Mouse (Mus musculus) testis, adult 2 months (tissue): ENCODE measurements around the gene Ankrd61.

Experiments used
- CTCF ChIP-seq: fragments of 200-500 bp; IDR thresholded peaks from 2 replicates; pipeline ENCODE4 v1.5.1; 2012; ENCODE audit warnings: low read depth, mild to moderate bottlenecking, inconsistent platforms, low read length, moderate library complexity; ENCODE audit not compliant: control insufficient read depth, insufficient read depth, insufficient replicate concordance
- POLR2A ChIP-seq: fragments of 200-500 bp; IDR thresholded peaks from 2 replicates; pipeline ENCODE4 v1.6.1; 2012; ENCODE audit warnings: low read depth, mild to moderate bottlenecking, inconsistent platforms, low read length, moderate library complexity; ENCODE audit not compliant: control insufficient read depth

- TF ChIP-seq CTCF: no peak
- no peak for TF ChIP-seq POLR2A
Observed at GRCm38 (mm10) chr5:143908926-143909325, 11.4 kb upstream of the Ankrd61 start.
